Mouse (Mus musculus): Measurements from ENCODE around the gene Dgkh.

GRCm38 (mm10) chr14:78699634-78700033 is 32.9 kb downstream of the Dgkh start:
- TF ChIP-seq CTCF (IDR thresholded peaks at IDR 0.05; ENCODE audit: low read depth, low read length) (no peak), POLR2A (IDR thresholded peaks at IDR 0.05; ENCODE audit: extremely low read depth, insufficient read depth, low read length) (no peak)
